ENCODE assay signal across 17 mouse cellular contexts in genomic region chr19:46324918-46325317, GRCm38 (mm10). TPM values are rescaled to one million over a fixed set of nuclear protein-coding genes. Genes with fewer than 3 reads are reported as not detected.
DNase-seq lines count a peak whose midpoint lies in the region; ATAC-seq and TF ChIP-seq lines count a peak whose summit lies in the region.
"Had no signal": no experiment of that assay in that cellular context is flagged by ENCODE, and none has a peak within 500 bp of the region (broad histone marks: within the 10 kb centered on the region; RNA-seq: fewer than 3 reads in every experiment).

No protein-coding gene starts in this region.

- peak; percentile 24 to 31 for DNase-seq in cerebellum, adult 2 months
- DNase-seq in cerebellum, postnatal 10 days, result no peak
- no peak for DNase-seq in neural tube, embryonic 10.5 days (ENCODE audit: extremely low spot score, low spot score)
- DNase-seq in left cerebral cortex, postnatal 4 days, result no peak
- no peak for DNase-seq in heart, embryonic 10.5 days (ENCODE audit: low spot score)
- DNase-seq in heart, postnatal 14 days, result no peak
- DNase-seq: kidney, adult 11 months; kidney, postnatal 14 days; layer of hippocampus, adult 9-11 months; lung, postnatal 10 days; right cerebral cortex, postnatal 14 days had no signal

- H3K9ac ChIP-seq in neural tube, embryonic 12.5 days, result no peak overlapping the region
- peak overlapping the region; percentile 85 for H3K9ac ChIP-seq in midbrain, embryonic 16.5 days (ENCODE audit: low read depth, low read length)
- H3K9ac ChIP-seq: embryonic facial prominence, embryonic 12.5 days; heart, embryonic 13.5 days had no signal

- no peaks in the 10 kb centered on the region for H3K27me3 ChIP-seq in cerebellum, adult 2 months (ENCODE audit: control insufficient read depth, insufficient read depth, low read length)
- H3K27me3 ChIP-seq in neural tube, embryonic 12.5 days (replicated peaks), result peaks cover 53% of the 10 kb centered on the region
- H3K27me3 ChIP-seq in midbrain, embryonic 16.5 days (ENCODE audit: control insufficient read depth, insufficient read depth, low read depth, low read length), result no peaks in the 10 kb centered on the region
- peaks cover 84% of the 10 kb centered on the region for H3K27me3 ChIP-seq in heart, embryonic 10.5 days (ENCODE audit: insufficient read depth, poor library complexity, severe bottlenecking)

- no peak for TF ChIP-seq CTCF in cerebellum, adult 2 months (IDR thresholded peaks at IDR 0.05; ENCODE audit: borderline replicate concordance, insufficient read depth, low read depth, low read length)

- peaks cover 2% of the 10 kb centered on the region; the same call in 1 of the 2 replicates for H3K36me3 ChIP-seq in neural tube, embryonic 12.5 days
- H3K36me3 ChIP-seq in midbrain, embryonic 16.5 days (ENCODE audit: control insufficient read depth, insufficient read depth, low read length), result no peaks in the 10 kb centered on the region
- no peaks in the 10 kb centered on the region for H3K36me3 ChIP-seq in heart, embryonic 10.5 days
- H3K36me3 ChIP-seq: embryonic facial prominence, embryonic 12.5 days; heart, embryonic 13.5 days had no signal

- no peak for ATAC-seq in neural tube, embryonic 12.5 days (ENCODE audit: low FRiP score, low read depth)
- no peak for ATAC-seq in midbrain, embryonic 16.5 days
- ATAC-seq: CD4-positive, CD25-positive, alpha-beta regulatory T cell, adult 4 months had no signal

- H3K4me1 ChIP-seq in cerebellum, adult 2 months (ENCODE audit: control insufficient read depth, insufficient read depth, low read length), result peaks cover 39% of the 10 kb centered on the region
- H3K4me1 ChIP-seq in neural tube, embryonic 12.5 days, result peaks cover 51% of the 10 kb centered on the region
- H3K4me1 ChIP-seq in midbrain, embryonic 16.5 days (ENCODE audit: control insufficient read depth, insufficient read depth, low read length), result peaks cover 69% of the 10 kb centered on the region
- H3K4me1 ChIP-seq in heart, embryonic 10.5 days, result peaks cover 36% of the 10 kb centered on the region

- no peaks in the 10 kb centered on the region for H3K9me3 ChIP-seq in neural tube, embryonic 12.5 days
- H3K9me3 ChIP-seq in midbrain, embryonic 16.5 days (replicated peaks; ENCODE audit: control insufficient read depth, low read length, poor library complexity, severe bottlenecking), result no peaks in the 10 kb centered on the region
- H3K9me3 ChIP-seq in heart, embryonic 10.5 days, result no peaks in the 10 kb centered on the region
- H3K9me3 ChIP-seq: embryonic facial prominence, embryonic 12.5 days; G1E; heart, embryonic 13.5 days had no signal

- H3K4me2 ChIP-seq in neural tube, embryonic 12.5 days (replicated peaks), result peak overlapping the region; percentile 100; the same call in 1 of the 2 replicates
- peak overlapping the region; percentile 98 for H3K4me2 ChIP-seq in midbrain, embryonic 16.5 days (ENCODE audit: low read length)
- H3K4me2 ChIP-seq: embryonic facial prominence, embryonic 12.5 days; heart, embryonic 13.5 days had no signal

- TF ChIP-seq POLR2A in cerebellum, adult 2 months (IDR thresholded peaks at IDR 0.05; ENCODE audit: borderline replicate concordance, insufficient read depth, low read length), result no peak

- peak overlapping the region; percentile 12 for H3K4me3 ChIP-seq in cerebellum, adult 2 months (replicated peaks; ENCODE audit: insufficient read depth, low read depth, low read length)
- no peak overlapping the region for H3K4me3 ChIP-seq in neural tube, embryonic 12.5 days
- peak overlapping the region; percentile 75 for H3K4me3 ChIP-seq in midbrain, embryonic 16.5 days (ENCODE audit: low read depth, low read length)
- H3K4me3 ChIP-seq in heart, embryonic 10.5 days, result no peak overlapping the region
- H3K4me3 ChIP-seq: embryonic facial prominence, embryonic 12.5 days; heart, embryonic 13.5 days had no signal

- intact Hi-C loops in left cerebral cortex, postnatal 4 days (cut with DNase I), result no loop called here
- intact Hi-C loops in heart, postnatal 14 days (cut with DNase I), result no loop called here

- 65% methylated on average over 5 of the region's 5 CpGs for WGBS in cerebellum, adult 2 months
- WGBS in neural tube, embryonic 12.5 days, result 70% methylated on average over 5 of the region's 5 CpGs
- 77% methylated on average over 3 of the region's 5 CpGs for WGBS in midbrain, embryonic 16.5 days
- WGBS in heart, embryonic 10.5 days, result 58% methylated on average over 5 of the region's 5 CpGs

- no peak overlapping the region for H3K27ac ChIP-seq in cerebellum, adult 2 months (ENCODE audit: insufficient read depth, low read length)
- H3K27ac ChIP-seq in neural tube, embryonic 12.5 days, result no peak overlapping the region
- no peak overlapping the region for H3K27ac ChIP-seq in midbrain, embryonic 16.5 days (ENCODE audit: low read length)
- H3K27ac ChIP-seq in heart, embryonic 10.5 days, result no peak overlapping the region
- H3K27ac ChIP-seq: embryonic facial prominence, embryonic 12.5 days; heart, embryonic 13.5 days had no signal

RNA-seq across cellular contexts. Expression of gene Psd, which starts 2.0 kb away (rescaled TPM):
- 194 and 207 TPM in 2 replicates for polyA plus RNA-seq in cerebellum, adult 2 months (2012; rRNA removed)
- 29.9 and 31.6 TPM in 2 replicates for polyA plus RNA-seq in neural tube, embryonic 12.5 days (2016; fragmentation: Nextera tagmentation; extraction: Ambion mirVana)
- 129 and 146 TPM in 2 replicates for polyA plus RNA-seq in midbrain, embryonic 16.5 days (2015; fragmentation: Nextera tagmentation; extraction: Ambion mirVana)
- total RNA-seq in left cerebral cortex, postnatal 4 days (2021), result 100 to 1,000 TPM; 670 to 671 TPM
- polyA plus RNA-seq in heart, embryonic 10.5 days (2016; fragmentation: Nextera tagmentation; extraction: Ambion mirVana), result 6.9 and 10.1 TPM in 2 replicates
- 1 to 10 TPM; 1.7 to 1.9 TPM for total RNA-seq in heart, postnatal 14 days (2021)

RNA-seq across cellular contexts. Expression of gene Fbxl15, which starts 3.1 kb away (rescaled TPM):
- polyA plus RNA-seq in cerebellum, adult 2 months (2012; rRNA removed), result 38.8 and 41.7 TPM in 2 replicates
- polyA plus RNA-seq in neural tube, embryonic 12.5 days (2016; fragmentation: Nextera tagmentation; extraction: Ambion mirVana), result 26.8 and 28.2 TPM in 2 replicates
- polyA plus RNA-seq in midbrain, embryonic 16.5 days (2015; fragmentation: Nextera tagmentation; extraction: Ambion mirVana), result 49.5 and 51.3 TPM in 2 replicates
- 10 to 100 TPM; 22.3 to 23.4 TPM for total RNA-seq in left cerebral cortex, postnatal 4 days (2021)
- 10.3 and 11.3 TPM in 2 replicates for polyA plus RNA-seq in heart, embryonic 10.5 days (2016; fragmentation: Nextera tagmentation; extraction: Ambion mirVana)
- total RNA-seq in heart, postnatal 14 days (2021), result 1 to 10 TPM; 5.5 to 6.9 TPM

RNA-seq across cellular contexts. Expression of gene Cuedc2, which starts 13.6 kb away (rescaled TPM):
- 258 and 262 TPM in 2 replicates for polyA plus RNA-seq in cerebellum, adult 2 months (2012; rRNA removed)
- polyA plus RNA-seq in neural tube, embryonic 12.5 days (2016; fragmentation: Nextera tagmentation; extraction: Ambion mirVana), result 284 and 289 TPM in 2 replicates
- 313 and 332 TPM in 2 replicates for polyA plus RNA-seq in midbrain, embryonic 16.5 days (2015; fragmentation: Nextera tagmentation; extraction: Ambion mirVana)
- 100 to 1,000 TPM; 221 to 222 TPM for total RNA-seq in left cerebral cortex, postnatal 4 days (2021)
- 146 and 153 TPM in 2 replicates for polyA plus RNA-seq in heart, embryonic 10.5 days (2016; fragmentation: Nextera tagmentation; extraction: Ambion mirVana)
- 10 to 100 TPM; 88.0 to 89.6 TPM for total RNA-seq in heart, postnatal 14 days (2021)

RNA-seq across cellular contexts. Expression of gene Mfsd13a, which starts 16.0 kb away (rescaled TPM):
- polyA plus RNA-seq in cerebellum, adult 2 months (2012; rRNA removed), result 32.3 and 32.9 TPM in 2 replicates
- polyA plus RNA-seq in neural tube, embryonic 12.5 days (2016; fragmentation: Nextera tagmentation; extraction: Ambion mirVana), result 8.5 and 9.3 TPM in 2 replicates
- polyA plus RNA-seq in midbrain, embryonic 16.5 days (2015; fragmentation: Nextera tagmentation; extraction: Ambion mirVana), result 10.7 and 11.8 TPM in 2 replicates
- total RNA-seq in left cerebral cortex, postnatal 4 days (2021), result 10 to 100 TPM; 16.8 to 18.3 TPM
- 5.5 and 9.0 TPM in 2 replicates for polyA plus RNA-seq in heart, embryonic 10.5 days (2016; fragmentation: Nextera tagmentation; extraction: Ambion mirVana)
- total RNA-seq in heart, postnatal 14 days (2021), result 1 to 10 TPM; 2.9 to 3.6 TPM
- total RNA-seq: G1E had no signal

RNA-seq across cellular contexts. Expression of gene Nfkb2, which starts 20.8 kb away (rescaled TPM):
- polyA plus RNA-seq in cerebellum, adult 2 months (2012; rRNA removed), result 4.2 TPM in 2 replicates
- 3.9 and 4.0 TPM in 2 replicates for polyA plus RNA-seq in neural tube, embryonic 12.5 days (2016; fragmentation: Nextera tagmentation; extraction: Ambion mirVana)
- 1.3 and 1.5 TPM in 2 replicates for polyA plus RNA-seq in midbrain, embryonic 16.5 days (2015; fragmentation: Nextera tagmentation; extraction: Ambion mirVana)
- total RNA-seq in left cerebral cortex, postnatal 4 days (2021), result 1 to 10 TPM; 2.5 to 2.8 TPM
- 5.9 and 7.2 TPM in 2 replicates for polyA plus RNA-seq in heart, embryonic 10.5 days (2016; fragmentation: Nextera tagmentation; extraction: Ambion mirVana)
- total RNA-seq in heart, postnatal 14 days (2021), result 10 to 100 TPM; 15.5 to 16.6 TPM

Comparison
In these comparisons a context has a peak if more than half of its experiments do, and no peak if none do; other contexts are left out.
1. DNase-seq: peak in cerebellum, adult 2 months (2 of 2); none in cerebellum, postnatal 10 days (0 of 2), neural tube, embryonic 10.5 days (single experiment), left cerebral cortex, postnatal 4 days (single experiment), heart, embryonic 10.5 days (single experiment) and heart, postnatal 14 days (0 of 2).
2. H3K4me3 ChIP-seq: peak in cerebellum, adult 2 months (single experiment) and midbrain, embryonic 16.5 days (single experiment); none in neural tube, embryonic 12.5 days (single experiment) and heart, embryonic 10.5 days (single experiment).